Comparison of ENCODE assay signal across 11 mouse cellular contexts in the genomic region with DNA sequence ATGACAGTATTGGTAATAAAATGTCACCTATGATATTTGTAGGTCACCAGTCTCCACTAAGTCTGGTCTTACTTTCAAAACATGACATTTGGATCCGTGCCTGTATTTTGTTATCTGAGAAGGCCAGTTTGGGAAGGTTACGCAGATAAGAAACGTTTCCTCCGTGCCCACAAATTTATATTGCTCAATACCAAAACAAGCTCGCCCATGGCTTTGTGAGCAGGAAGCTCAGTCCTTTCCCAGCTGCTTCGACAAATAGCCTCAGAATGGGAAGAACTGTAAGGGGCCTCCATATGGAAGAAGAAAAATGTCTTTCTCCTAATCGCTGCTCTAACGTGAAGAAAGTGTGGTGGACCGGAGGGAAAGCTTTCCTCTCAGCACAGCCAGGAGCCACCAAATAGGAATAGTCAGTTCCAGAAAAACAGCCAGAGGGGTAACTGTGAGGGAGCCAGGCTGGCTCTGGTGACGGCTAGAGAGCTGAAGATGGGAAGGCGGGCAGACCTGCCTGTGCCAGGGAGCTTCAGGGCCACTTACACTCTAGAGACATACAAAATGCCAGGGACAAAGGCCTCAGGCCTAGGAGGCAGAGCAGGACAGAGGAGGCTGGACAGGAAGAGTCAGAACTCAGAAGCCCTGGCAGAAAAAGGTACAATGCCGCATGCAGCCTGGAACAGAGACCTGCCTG. TPM values are rescaled to one million over a fixed set of nuclear protein-coding genes. Genes with fewer than 3 reads are reported as not detected.
DNase-seq lines count a peak whose midpoint lies in the region; ATAC-seq and TF ChIP-seq lines count a peak whose summit lies in the region.
"Had no signal": no experiment of that assay in that cellular context is flagged by ENCODE, and none has a peak within 500 bp of the region (broad histone marks: within the 10 kb centered on the region; RNA-seq: fewer than 3 reads in every experiment).

No protein-coding gene starts in this region.

- no peak for ATAC-seq in kidney, embryonic 16.5 days (ENCODE audit: low FRiP score, low TSS enrichment)
- peak; percentile 85 for ATAC-seq in liver, postnatal 0 days
- no peak for ATAC-seq in activated CD4-positive, CD25-positive, alpha-beta regulatory T cell, adult 4 months

- H3K27ac ChIP-seq in kidney, adult 2 months (ENCODE audit: insufficient read depth, low read depth, low read length): no peak overlapping the region
- no peak overlapping the region for H3K27ac ChIP-seq in kidney, embryonic 16.5 days (ENCODE audit: low read length)
- peak overlapping the region; percentile 98 for H3K27ac ChIP-seq in liver, postnatal 0 days (ENCODE audit: low read depth)

- no peak for TF ChIP-seq POLR2A in kidney, adult 2 months (IDR thresholded peaks at IDR 0.05; ENCODE audit: low read depth, low read length)

- no peak for TF ChIP-seq CTCF in kidney, adult 2 months (conservative IDR thresholded peaks at IDR 0.05; ENCODE audit: insufficient read depth, insufficient read length, low read depth, low read length)
- no peak for TF ChIP-seq CTCF in liver, postnatal 0 days (IDR thresholded peaks at IDR 0.05; ENCODE audit: low read depth)

- H3K27me3 ChIP-seq in kidney, adult 2 months (replicated peaks; ENCODE audit: control insufficient read depth, insufficient read depth, low read length): no peaks in the 10 kb centered on the region
- H3K27me3 ChIP-seq in kidney, embryonic 16.5 days (ENCODE audit: insufficient read depth, low read length): no peaks in the 10 kb centered on the region
- no peaks in the 10 kb centered on the region for H3K27me3 ChIP-seq in liver, postnatal 0 days (ENCODE audit: insufficient read depth, low read length)

- TF ChIP-seq EP300 in liver, postnatal 0 days (IDR thresholded peaks at IDR 0.05; ENCODE audit: low read depth): peak; percentile 99

- peak; percentile 78 for DNase-seq in kidney, adult 2 months
- peak; percentile 16 for DNase-seq in adipocyte (ENCODE audit: low spot score)
- DNase-seq in c-Kit-positive CD71-positive TER-119-negative erythroid progenitor cells, embryonic 14.5 days (ENCODE audit: low read depth): peak; percentile 90
- peak; percentile 60 for DNase-seq in liver, postnatal 0 days
- DNase-seq in cerebellum, postnatal 25 days: no peak
- DNase-seq in thymus, postnatal 14 days: no peak
- DNase-seq: left cerebral cortex, postnatal 4 days; right cerebral cortex, postnatal 4 days; thymus, postnatal 25 days had no signal

- WGBS in kidney, adult 2 months: 56% methylated on average over 12 of the region's 12 CpGs
- WGBS in kidney, embryonic 16.5 days: 54% methylated on average over 12 of the region's 12 CpGs
- 26% methylated on average over 12 of the region's 12 CpGs for WGBS in liver, postnatal 0 days (ENCODE audit: insufficient replicate concordance)

- H3K9me3 ChIP-seq in kidney, embryonic 16.5 days (ENCODE audit: low read length): no peaks in the 10 kb centered on the region
- no peaks in the 10 kb centered on the region for H3K9me3 ChIP-seq in liver, postnatal 0 days (ENCODE audit: low read length)

- no peaks in the 10 kb centered on the region for H3K4me1 ChIP-seq in kidney, adult 2 months (ENCODE audit: control insufficient read depth, insufficient read depth, low read length)
- peaks cover 12% of the 10 kb centered on the region for H3K4me1 ChIP-seq in kidney, embryonic 16.5 days (ENCODE audit: insufficient read depth, low read length)
- H3K4me1 ChIP-seq in liver, postnatal 0 days (ENCODE audit: insufficient read depth): peaks cover 40% of the 10 kb centered on the region

- H3K36me3 ChIP-seq in kidney, adult 2 months (ENCODE audit: control insufficient read depth, insufficient read depth, low read length): no peaks in the 10 kb centered on the region
- no peaks in the 10 kb centered on the region for H3K36me3 ChIP-seq in kidney, embryonic 16.5 days (ENCODE audit: insufficient read depth, low read length)
- peaks cover 30% of the 10 kb centered on the region for H3K36me3 ChIP-seq in liver, postnatal 0 days (replicated peaks; ENCODE audit: insufficient read depth, low read length)

- no peak overlapping the region for H3K4me3 ChIP-seq in kidney, adult 2 months (ENCODE audit: insufficient read depth, low read depth, low read length)
- H3K4me3 ChIP-seq in kidney, embryonic 16.5 days (ENCODE audit: low read length): no peak overlapping the region
- peak overlapping the region; percentile 20 for H3K4me3 ChIP-seq in liver, postnatal 0 days (ENCODE audit: low read depth, low read length)

- H3K4me2 ChIP-seq in kidney, embryonic 16.5 days (replicated peaks; ENCODE audit: low read depth, low read length): no peak overlapping the region
- peak overlapping the region; percentile 65 for H3K4me2 ChIP-seq in liver, postnatal 0 days (ENCODE audit: low read depth, low read length)

- H3K9ac ChIP-seq in kidney, embryonic 16.5 days (replicated peaks; ENCODE audit: low read length): no peak overlapping the region
- peak overlapping the region; percentile 68 for H3K9ac ChIP-seq in liver, postnatal 0 days (replicated peaks)

RNA-seq across cellular contexts. Expression of a gene that starts 24.4 kb away (rescaled TPM):
- 0.58 and 0.80 TPM in 2 replicates for polyA plus RNA-seq in kidney, adult 2 months (2012; rRNA removed)
- 3.1 and 3.9 TPM in 2 replicates for polyA plus RNA-seq in kidney, embryonic 16.5 days (2015; fragmentation: Nextera tagmentation; extraction: Ambion mirVana)
- 16.8 and 19.1 TPM in 2 replicates for polyA plus RNA-seq in liver, postnatal 0 days (2015; fragmentation: Nextera tagmentation; extraction: Ambion mirVana)
- 1 to 10 TPM in 1 of 2 experiments, under 1 TPM in 1; 0.75 to 2.4 TPM for polyA plus RNA-seq in activated CD4-positive, CD25-positive, alpha-beta regulatory T cell, adult 4 months (2017; shearing (Covaris generic))

Comparison
In these comparisons a context has a peak if more than half of its experiments do, and no peak if none do; other contexts are left out.
1. DNase-seq: peak in kidney, adult 2 months (single experiment), adipocyte (single experiment), c-Kit-positive CD71-positive TER-119-negative erythroid progenitor cells, embryonic 14.5 days (single experiment) and liver, postnatal 0 days (single experiment); none in cerebellum, postnatal 25 days (0 of 2) and thymus, postnatal 14 days (single experiment).